Mouse (Mus musculus) left cerebral cortex, postnatal 4 days (tissue): ENCODE results near the gene Gm28042. TPM values are rescaled to one million over a fixed set of nuclear protein-coding genes. Genes with fewer than 3 reads are reported as not detected.

Experiments
- microRNA-seq: library from miRNA; unstranded; fragments of <30 nt; microRNA quantifications from one replicate; pipeline ENCODE4 v1.2.0, GENCODE M21; 2022
- total RNA-seq, 2 experiments: library from RNA; stranded (reverse); gene quantifications; 2 replicates each; pipeline ENCODE4 v1.2.3; 2021

Gm28042 gene
- total RNA-seq, 2 experiments from 2014 or later, result 3.7 to 5.4 TPM

Small RNAs within 50 kb of the gene (microRNA-seq; reads per million reads assigned to microRNA genes)
- gene Mir7665, result not detected

Other genes with a start within 250 kb of the Gm28042 start
- gene Rpap1, start 240.0 kb upstream of the Gm28042 start, total RNA-seq, result 10 to 100 TPM; 17.6 to 18.4 TPM
- 10 to 100 TPM; 40.9 to 50.9 TPM for gene Tyro3, start 229.8 kb upstream of the Gm28042 start, total RNA-seq
- gene Mga, start 130.3 kb upstream of the Gm28042 start, total RNA-seq, result 10 to 100 TPM; 74.8 to 75.1 TPM
- 10 to 100 TPM; 81.6 to 85.0 TPM for gene Mapkbp1, start 54.8 kb upstream of the Gm28042 start, total RNA-seq
- gene Jmjd7, start within 50 bp of the Gm28042 start, total RNA-seq, result 10 to 100 TPM; 10.2 to 11.1 TPM
- 1 to 10 TPM; 7.1 to 8.1 TPM for gene Pla2g4b, start 5.9 kb downstream of the Gm28042 start, total RNA-seq
- 1 to 10 TPM; 6.9 to 9.6 TPM for gene Ehd4, start 127.1 kb downstream of the Gm28042 start, total RNA-seq
- 10 to 100 TPM; 42.0 to 42.3 TPM for gene Pla2g4e, start 217.8 kb downstream of the Gm28042 start, total RNA-seq